ENCODE assay signal across 24 mouse cellular contexts in the genomic region with DNA sequence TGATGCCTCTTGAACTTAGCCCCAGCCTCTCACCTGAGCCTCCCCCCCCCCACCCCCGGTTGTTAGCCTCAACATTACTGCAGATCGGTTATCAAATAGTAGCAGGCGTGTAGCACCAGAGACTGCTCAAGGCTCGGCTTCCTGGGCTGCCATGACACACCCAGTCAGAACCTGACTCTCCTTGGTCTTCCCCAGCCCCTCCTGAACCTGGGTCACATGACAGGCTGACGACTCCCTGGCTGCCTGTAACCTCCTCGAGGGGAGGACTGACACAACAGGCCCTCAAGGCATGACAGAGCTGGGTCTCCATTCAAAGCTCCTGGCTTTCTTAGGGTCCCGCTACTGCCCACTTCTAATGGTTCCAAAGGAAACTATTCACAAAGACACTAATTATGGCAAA. TPM values are rescaled to one million over a fixed set of nuclear protein-coding genes. Genes with fewer than 3 reads are reported as not detected.
DNase-seq lines count a peak whose midpoint lies in the region; ATAC-seq and TF ChIP-seq lines count a peak whose summit lies in the region.
"Had no signal": no experiment of that assay in that cellular context is flagged by ENCODE, and none has a peak within 500 bp of the region (broad histone marks: within the 10 kb centered on the region; RNA-seq: fewer than 3 reads in every experiment).

No protein-coding gene starts in this region.

- no peak overlapping the region for H3K27ac ChIP-seq in midbrain, embryonic 11.5 days (ENCODE audit: low read depth, low read length)
- no peak overlapping the region for H3K27ac ChIP-seq in midbrain, embryonic 14.5 days (replicated peaks; ENCODE audit: low read depth, low read length)
- no peak overlapping the region for H3K27ac ChIP-seq in intestine, embryonic 16.5 days (ENCODE audit: low read length)
- no peak overlapping the region for H3K27ac ChIP-seq in liver, embryonic 14.5 days
- no peak overlapping the region for H3K27ac ChIP-seq in kidney, embryonic 14.5 days (ENCODE audit: low read depth, low read length)
- H3K27ac ChIP-seq: embryonic facial prominence, embryonic 13.5 days; forebrain, embryonic 13.5 days; heart, embryonic 15.5 days; hindbrain, embryonic 15.5 days had no signal

- TF ChIP-seq POLR2A in myocyte (IDR thresholded peaks at IDR 0.05; ENCODE audit: insufficient read length, low read depth) = no peak

- H3K4me2 ChIP-seq in midbrain, embryonic 11.5 days = no peak overlapping the region
- H3K4me2 ChIP-seq in midbrain, embryonic 14.5 days (ENCODE audit: low read length) = no peak overlapping the region
- H3K4me2 ChIP-seq in intestine, embryonic 16.5 days (ENCODE audit: low read depth, low read length) = no peak overlapping the region
- no peak overlapping the region for H3K4me2 ChIP-seq in liver, embryonic 14.5 days (ENCODE audit: low read depth)
- H3K4me2 ChIP-seq in myocyte (ENCODE audit: low read depth) = peak overlapping the region; percentile 56
- no peak overlapping the region for H3K4me2 ChIP-seq in kidney, embryonic 14.5 days (replicated peaks; ENCODE audit: low read depth, low read length)
- H3K4me2 ChIP-seq: embryonic facial prominence, embryonic 13.5 days; forebrain, embryonic 13.5 days; heart, embryonic 11.5 days; heart, embryonic 15.5 days; hindbrain, embryonic 15.5 days had no signal

- TF ChIP-seq EP300 in liver, embryonic 14.5 days (IDR thresholded peaks at IDR 0.05; ENCODE audit: low read depth) = no peak

- no peaks in the 10 kb centered on the region for H3K4me1 ChIP-seq in midbrain, embryonic 11.5 days (ENCODE audit: control insufficient read depth, insufficient read depth, low read length)
- no peaks in the 10 kb centered on the region for H3K4me1 ChIP-seq in midbrain, embryonic 14.5 days (ENCODE audit: control insufficient read depth, insufficient read depth, low read length)
- no peaks in the 10 kb centered on the region for H3K4me1 ChIP-seq in intestine, embryonic 16.5 days (ENCODE audit: control insufficient read depth, insufficient read depth, low read length)
- H3K4me1 ChIP-seq in liver, embryonic 14.5 days (replicated peaks; ENCODE audit: control insufficient read depth in 2 of 2, insufficient read depth in 2 of 2, low read length in 1 of 2) = no peaks in the 10 kb centered on the region; a peak in 1 of 4 replicates
- H3K4me1 ChIP-seq in kidney, embryonic 14.5 days (ENCODE audit: control insufficient read depth, insufficient read depth, low read length) = no peaks in the 10 kb centered on the region
- H3K4me1 ChIP-seq: embryonic facial prominence, embryonic 13.5 days; forebrain, embryonic 13.5 days; heart, embryonic 15.5 days; hindbrain, embryonic 15.5 days had no signal

- H3K9me3 ChIP-seq in midbrain, embryonic 11.5 days (ENCODE audit: control insufficient read depth, low read length) = no peaks in the 10 kb centered on the region
- no peaks in the 10 kb centered on the region for H3K9me3 ChIP-seq in midbrain, embryonic 14.5 days (ENCODE audit: control insufficient read depth, low read length)
- no peaks in the 10 kb centered on the region for H3K9me3 ChIP-seq in intestine, embryonic 16.5 days (ENCODE audit: control insufficient read depth, low read length)
- no peaks in the 10 kb centered on the region for H3K9me3 ChIP-seq in liver, embryonic 14.5 days (ENCODE audit: control insufficient read depth, low read length)
- H3K9me3 ChIP-seq in kidney, embryonic 14.5 days (ENCODE audit: control insufficient read depth, low read length) = no peaks in the 10 kb centered on the region
- H3K9me3 ChIP-seq: embryonic facial prominence, embryonic 13.5 days; forebrain, embryonic 13.5 days; heart, embryonic 15.5 days; hindbrain, embryonic 15.5 days had no signal

- no peaks in the 10 kb centered on the region for H3K79me2 ChIP-seq in myocyte (ENCODE audit: control insufficient read depth, insufficient read depth)

- no peak overlapping the region for H3ac ChIP-seq in myocyte (ENCODE audit: control insufficient read depth, insufficient read length)

- no peak overlapping the region for H3K4me3 ChIP-seq in midbrain, embryonic 11.5 days (ENCODE audit: low read depth, low read length)
- H3K4me3 ChIP-seq in midbrain, embryonic 14.5 days (replicated peaks; ENCODE audit: low read depth, low read length) = no peak overlapping the region
- H3K4me3 ChIP-seq in intestine, embryonic 16.5 days (ENCODE audit: low read length) = no peak overlapping the region
- no peak overlapping the region for H3K4me3 ChIP-seq in liver, embryonic 14.5 days (ENCODE audit: insufficient read depth in 1 of 2, low read depth in 2 of 2, low read length in 2 of 2)
- no peak overlapping the region for H3K4me3 ChIP-seq in myocyte
- no peak overlapping the region for H3K4me3 ChIP-seq in kidney, embryonic 14.5 days (ENCODE audit: low read length)
- H3K4me3 ChIP-seq: embryonic facial prominence, embryonic 13.5 days; forebrain, embryonic 13.5 days; heart, embryonic 15.5 days; hindbrain, embryonic 15.5 days had no signal

- DNase-seq in midbrain, embryonic 11.5 days (ENCODE audit: low spot score, missing footprints) = peak; percentile 57
- no peak for DNase-seq in midbrain, embryonic 14.5 days
- no peak for DNase-seq in liver, embryonic 14.5 days (ENCODE audit: low read depth in 3 of 3, low spot score in 3 of 3)
- DNase-seq in gastrocnemius, adult 8-10 months (ENCODE audit: low spot score in 2 of 2) = no peak
- DNase-seq in layer of hippocampus, adult 18-20 months (ENCODE audit: low spot score in 2 of 2) = no peak
- DNase-seq: adrenal gland, postnatal 10 days; cerebellum, adult 11-12 months; cerebellum, adult 9-10 months; cerebellum, postnatal 36 days; forebrain, postnatal 0 days; gastrocnemius, postnatal 25 days; heart, postnatal 14 days had no signal

- no peak for TF ChIP-seq CTCF in liver, embryonic 14.5 days (IDR thresholded peaks at IDR 0.05; ENCODE audit: low read depth)

- H3K36me3 ChIP-seq in midbrain, embryonic 11.5 days (ENCODE audit: control insufficient read depth, insufficient read depth, low read length) = peaks cover 5% of the 10 kb centered on the region; the same call in 1 of the 2 replicates
- H3K36me3 ChIP-seq in midbrain, embryonic 14.5 days (ENCODE audit: control insufficient read depth, insufficient read depth, low read length) = peaks cover 71% of the 10 kb centered on the region
- H3K36me3 ChIP-seq in intestine, embryonic 16.5 days (ENCODE audit: control insufficient read depth, insufficient read depth, low read length) = 0 out of 2 replicates have a peak, but pooled peaks cover 6% of the 10 kb centered on the region
- H3K36me3 ChIP-seq in liver, embryonic 14.5 days (replicated peaks; ENCODE audit: control insufficient read depth, insufficient read depth, low read depth) = peaks cover 5% of the 10 kb centered on the region
- H3K36me3 ChIP-seq in myocyte (ENCODE audit: control insufficient read depth, insufficient read depth) = peaks cover 18% of the 10 kb centered on the region
- H3K36me3 ChIP-seq in kidney, embryonic 14.5 days (ENCODE audit: control insufficient read depth, insufficient read depth, low read length) = peaks cover 47% of the 10 kb centered on the region

- H3K27me3 ChIP-seq in midbrain, embryonic 11.5 days (ENCODE audit: control insufficient read depth, insufficient read depth, low read length) = no peaks in the 10 kb centered on the region
- no peaks in the 10 kb centered on the region for H3K27me3 ChIP-seq in midbrain, embryonic 14.5 days (ENCODE audit: control insufficient read depth, insufficient read depth, low read length)
- H3K27me3 ChIP-seq in intestine, embryonic 16.5 days (replicated peaks; ENCODE audit: control insufficient read depth, insufficient read depth, low read length) = no peaks in the 10 kb centered on the region
- H3K27me3 ChIP-seq in liver, embryonic 14.5 days (ENCODE audit: control insufficient read depth, insufficient read depth, low read length) = no peaks in the 10 kb centered on the region
- no peaks in the 10 kb centered on the region for H3K27me3 ChIP-seq in myocyte (ENCODE audit: control insufficient read depth, insufficient read depth, insufficient read length)
- H3K27me3 ChIP-seq in kidney, embryonic 14.5 days (ENCODE audit: control insufficient read depth, insufficient read depth, low read length) = no peaks in the 10 kb centered on the region
- H3K27me3 ChIP-seq: CH12.LX; embryonic facial prominence, embryonic 13.5 days; forebrain, embryonic 13.5 days; heart, embryonic 15.5 days; hindbrain, embryonic 15.5 days had no signal

- H3K9ac ChIP-seq in midbrain, embryonic 11.5 days (ENCODE audit: low read length) = no peak overlapping the region
- H3K9ac ChIP-seq in midbrain, embryonic 14.5 days (replicated peaks; ENCODE audit: low read length) = no peak overlapping the region
- H3K9ac ChIP-seq in intestine, embryonic 16.5 days (ENCODE audit: low read depth, low read length) = no peak overlapping the region
- no peak overlapping the region for H3K9ac ChIP-seq in liver, embryonic 14.5 days (replicated peaks)
- H3K9ac ChIP-seq in kidney, embryonic 14.5 days (ENCODE audit: low read depth, low read length) = no peak overlapping the region
- H3K9ac ChIP-seq: forebrain, embryonic 13.5 days; forebrain, postnatal 0 days; heart, embryonic 15.5 days; hindbrain, embryonic 15.5 days had no signal

- 62% methylated on average over 7 of the region's 7 CpGs for WGBS in midbrain, embryonic 11.5 days
- 76% methylated on average over 7 of the region's 7 CpGs for WGBS in midbrain, embryonic 14.5 days
- 61% methylated on average over 7 of the region's 7 CpGs for WGBS in intestine, embryonic 16.5 days
- WGBS in liver, embryonic 14.5 days (ENCODE audit: insufficient replicate concordance) = 25% methylated on average over 7 of the region's 7 CpGs
- 63% methylated on average over 7 of the region's 7 CpGs for WGBS in kidney, embryonic 14.5 days

- ATAC-seq in midbrain, embryonic 11.5 days (ENCODE audit: low FRiP score) = no peak
- no peak for ATAC-seq in midbrain, embryonic 14.5 days (ENCODE audit: low FRiP score, low TSS enrichment)
- ATAC-seq in intestine, embryonic 16.5 days = peak; percentile 45; the same call in 1 of the 2 replicates
- peak; percentile 74 for ATAC-seq in liver, embryonic 14.5 days (ENCODE audit: insufficient read depth)
- no peak for ATAC-seq in kidney, embryonic 14.5 days (ENCODE audit: low FRiP score, low TSS enrichment)
- ATAC-seq: forebrain, embryonic 13.5 days; forebrain, postnatal 0 days had no signal

RNA-seq across cellular contexts. Expression of gene Fam83c, which starts 14.8 kb away (rescaled TPM):
- 0.14 and 0.25 TPM in 2 replicates for polyA plus RNA-seq in midbrain, embryonic 11.5 days (2014; fragmentation: Nextera tagmentation; extraction: Ambion mirVana)
- polyA plus RNA-seq in midbrain, embryonic 14.5 days (2014; fragmentation: Nextera tagmentation; extraction: Ambion mirVana) = 0.38 and 0.41 TPM in 2 replicates
- polyA plus RNA-seq in intestine, embryonic 16.5 days (2015; fragmentation: Nextera tagmentation; extraction: Ambion mirVana) = 0.33 and 0.35 TPM in 2 replicates
- polyA plus RNA-seq in liver, embryonic 14.5 days (2012; rRNA removed) = not detected in 2 replicates
- 0.05 and 0.09 TPM in 2 replicates for polyA plus RNA-seq in liver, embryonic 14.5 days (2014; fragmentation: Nextera tagmentation; extraction: Ambion mirVana)
- polyA plus RNA-seq in myocyte (2012; fragmentation: generic; extraction: Trizol) = not detected
- not detected for total RNA-seq in gastrocnemius, adult 8-10 months (2022)
- total RNA-seq in layer of hippocampus, adult 18-20 months (2021) = not detected
- 0.07 TPM in 1 of 2 replicates, not detected in the other for polyA plus RNA-seq in kidney, embryonic 14.5 days (2014; fragmentation: Nextera tagmentation; extraction: Ambion mirVana)
- total RNA-seq: adrenal gland, postnatal 10 days; adrenal gland, postnatal 4 days; forebrain, postnatal 0 days; gastrocnemius, adult 18-20 months; gastrocnemius, postnatal 25 days; granulocyte monocyte progenitor cell, adult 5-6 weeks; heart, postnatal 14 days had no signal

RNA-seq across cellular contexts. Expression of gene Eif6, which starts 22.7 kb away (rescaled TPM):
- 188 TPM in 2 replicates for polyA plus RNA-seq in midbrain, embryonic 11.5 days (2014; fragmentation: Nextera tagmentation; extraction: Ambion mirVana)
- 129 and 134 TPM in 2 replicates for polyA plus RNA-seq in midbrain, embryonic 14.5 days (2014; fragmentation: Nextera tagmentation; extraction: Ambion mirVana)
- polyA plus RNA-seq in intestine, embryonic 16.5 days (2015; fragmentation: Nextera tagmentation; extraction: Ambion mirVana) = 279 and 287 TPM in 2 replicates
- polyA plus RNA-seq in liver, embryonic 14.5 days (2012; rRNA removed) = 40.9 and 62.4 TPM in 2 replicates
- polyA plus RNA-seq in liver, embryonic 14.5 days (2014; fragmentation: Nextera tagmentation; extraction: Ambion mirVana) = 128 TPM in 2 replicates
- 198 TPM for polyA plus RNA-seq in myocyte (2012; fragmentation: generic; extraction: Trizol)
- total RNA-seq in gastrocnemius, adult 8-10 months (2022) = 10 to 100 TPM; 44.3 to 49.9 (median 48.6) TPM
- 10 to 100 TPM; 66.9 to 70.9 TPM for total RNA-seq in layer of hippocampus, adult 18-20 months (2021)
- 187 and 202 TPM in 2 replicates for polyA plus RNA-seq in kidney, embryonic 14.5 days (2014; fragmentation: Nextera tagmentation; extraction: Ambion mirVana)

RNA-seq across cellular contexts. Expression of gene BC029722, which starts 30.2 kb away (rescaled TPM):
- polyA plus RNA-seq in midbrain, embryonic 11.5 days (2014; fragmentation: Nextera tagmentation; extraction: Ambion mirVana) = 7.9 and 8.0 TPM in 2 replicates
- 25.5 and 38.5 TPM in 2 replicates for polyA plus RNA-seq in midbrain, embryonic 14.5 days (2014; fragmentation: Nextera tagmentation; extraction: Ambion mirVana)
- polyA plus RNA-seq in intestine, embryonic 16.5 days (2015; fragmentation: Nextera tagmentation; extraction: Ambion mirVana) = 27.4 and 30.0 TPM in 2 replicates
- polyA plus RNA-seq in liver, embryonic 14.5 days (2012; rRNA removed) = 3.7 and 5.0 TPM in 2 replicates
- 2.6 and 2.7 TPM in 2 replicates for polyA plus RNA-seq in liver, embryonic 14.5 days (2014; fragmentation: Nextera tagmentation; extraction: Ambion mirVana)
- 32.2 TPM for polyA plus RNA-seq in myocyte (2012; fragmentation: generic; extraction: Trizol)
- total RNA-seq in gastrocnemius, adult 8-10 months (2022) = 10 to 100 TPM; 23.2 to 31.3 (median 27.6) TPM
- 10 to 100 TPM; 57.3 to 64.4 TPM for total RNA-seq in layer of hippocampus, adult 18-20 months (2021)
- polyA plus RNA-seq in kidney, embryonic 14.5 days (2014; fragmentation: Nextera tagmentation; extraction: Ambion mirVana) = 7.8 and 11.4 TPM in 2 replicates

Comparison
In these comparisons a context has a peak if more than half of its experiments do, and no peak if none do; other contexts are left out.
1. ATAC-seq: peak in intestine, embryonic 16.5 days (single experiment) and liver, embryonic 14.5 days (single experiment); none in midbrain, embryonic 11.5 days (single experiment), midbrain, embryonic 14.5 days (single experiment) and kidney, embryonic 14.5 days (single experiment).